Mouse (Mus musculus) erythroblast, embryonic 14.5 days (primary cell): ENCODE measurements around the gene Cdca8. TPM values are rescaled to one million over a fixed set of nuclear protein-coding genes. Genes with fewer than 3 reads are reported as not detected.

Experiments
- H3K27me3 ChIP-seq: 2 replicates; pipeline ENCODE4 v1.6.1; 2012; ENCODE audit warnings: inconsistent platforms; ENCODE audit not compliant: control insufficient read depth
- H3K36me3 ChIP-seq: 2 replicates; pipeline ENCODE4 v1.6.1; 2012; ENCODE audit warnings: mild to moderate bottlenecking, inconsistent platforms; ENCODE audit not compliant: control insufficient read depth
- H3K4me1 ChIP-seq: 2 replicates; pipeline ENCODE4 v1.6.1; 2012; ENCODE audit warnings: inconsistent platforms; ENCODE audit not compliant: control insufficient read depth
- H3K4me3 ChIP-seq: replicated peaks from 2 replicates; pipeline ENCODE3; 2012; ENCODE audit warnings: moderate library complexity, mild to moderate bottlenecking, inconsistent platforms
- H3K9me3 ChIP-seq: 2 replicates; pipeline ENCODE4 v1.6.1; 2012; ENCODE audit warnings: low read length, inconsistent platforms, mixed read lengths; ENCODE audit not compliant: control insufficient read depth
- GATA1 ChIP-seq: IDR thresholded peaks from 2 replicates; pipeline ENCODE4 v1.6.1; 2012; ENCODE audit warnings: low read length, inconsistent platforms, mixed read lengths
- TAL1 ChIP-seq: IDR thresholded peaks from 3 replicates; pipeline ENCODE4 v1.6.1; 2012; ENCODE audit warnings: low read length, inconsistent platforms, mixed read lengths
- polyA plus RNA-seq: library from polyadenylated mRNA; stranded (reverse); fragments of >175 nt; gene quantifications from 2 replicates; pipeline ENCODE4 v1.2.3, GENCODE M21; 2012

The Cdca8 gene
- polyA plus RNA-seq, 1 experiment = 34.6 TPM

- TF ChIP-seq TAL1 = no peak
- no peak for TF ChIP-seq GATA1
- H3K27me3 ChIP-seq = peaks cover 4% of the 10 kb centered on the region; the same call in 1 of the 2 replicates
- H3K36me3 ChIP-seq = no peaks in the 10 kb centered on the region
- H3K4me1 ChIP-seq = no peaks in the 10 kb centered on the region
- H3K4me3 ChIP-seq = no peak overlapping the region
- no peaks in the 10 kb centered on the region for H3K9me3 ChIP-seq
Observed at GRCm38 (mm10) chr4:124973296-124973695, 34.2 kb upstream of the Cdca8 start.

- peaks cover 4% of the 10 kb centered on the region; the same call in 1 of the 2 replicates for H3K27me3 ChIP-seq
- H3K4me3 ChIP-seq = no peak overlapping the region
- TF ChIP-seq GATA1 = no peak
- TF ChIP-seq TAL1 = no peak
- no peaks in the 10 kb centered on the region for H3K4me1 ChIP-seq
- H3K9me3 ChIP-seq = no peaks in the 10 kb centered on the region
- no peaks in the 10 kb centered on the region for H3K36me3 ChIP-seq
Observed at GRCm38 (mm10) chr4:124972316-124972715, 33.2 kb upstream of the Cdca8 start.

GRCm38 (mm10) chr4:124971094-124971493, 32.0 kb upstream of the Cdca8 start:
- no peaks in the 10 kb centered on the region for H3K36me3 ChIP-seq
- H3K27me3 ChIP-seq = peaks cover 4% of the 10 kb centered on the region; the same call in 1 of the 2 replicates
- H3K4me1 ChIP-seq = no peaks in the 10 kb centered on the region
- TF ChIP-seq GATA1 (no peak), TAL1 (no peak)
- H3K9me3 ChIP-seq = no peaks in the 10 kb centered on the region
- no peak overlapping the region for H3K4me3 ChIP-seq

- TF ChIP-seq TAL1 (no peak), GATA1 (no peak)
- no peaks in the 10 kb centered on the region for H3K9me3 ChIP-seq
- peaks cover 4% of the 10 kb centered on the region; the same call in 1 of the 2 replicates for H3K27me3 ChIP-seq
- no peaks in the 10 kb centered on the region for H3K4me1 ChIP-seq
- H3K4me3 ChIP-seq = no peak overlapping the region
- H3K36me3 ChIP-seq = no peaks in the 10 kb centered on the region
Observed at GRCm38 (mm10) chr4:124970677-124971076, 31.6 kb upstream of the Cdca8 start.

GRCm38 (mm10) chr4:124970194-124970593, 31.1 kb upstream of the Cdca8 start:
- H3K27me3 ChIP-seq = peaks cover 4% of the 10 kb centered on the region; the same call in 1 of the 2 replicates
- TF ChIP-seq GATA1 (no peak), TAL1 (no peak)
- no peaks in the 10 kb centered on the region for H3K9me3 ChIP-seq

GRCm38 (mm10) chr4:124969219-124969848, 30.2 kb upstream of the Cdca8 start:
- TF ChIP-seq TAL1 = no peak
- no peak for TF ChIP-seq GATA1
- Histone ChIP-seq H3K9me3 (no peaks in the 10 kb centered on the region), H3K4me3 (no peak overlapping the region), H3K36me3 (no peaks in the 10 kb centered on the region), H3K27me3 (peaks cover 4% of the 10 kb centered on the region; the same call in 1 of the 2 replicates), H3K4me1 (no peaks in the 10 kb centered on the region)

More at GRCm38 (mm10) chr4:124970194-124970593, 31.1 kb upstream of the Cdca8 start:
- H3K4me3 ChIP-seq = no peak overlapping the region
- H3K36me3 ChIP-seq = no peaks in the 10 kb centered on the region
- H3K4me1 ChIP-seq = no peaks in the 10 kb centered on the region

- H3K27me3 ChIP-seq = peaks cover 4% of the 10 kb centered on the region; the same call in 1 of the 2 replicates
- no peaks in the 10 kb centered on the region for H3K9me3 ChIP-seq
- H3K36me3 ChIP-seq = no peaks in the 10 kb centered on the region
- no peak overlapping the region for H3K4me3 ChIP-seq
- TF ChIP-seq TAL1 (no peak), GATA1 (no peak)
- H3K4me1 ChIP-seq = no peaks in the 10 kb centered on the region
Observed at GRCm38 (mm10) chr4:124968711-124969110, 29.6 kb upstream of the Cdca8 start.

GRCm38 (mm10) chr4:124964912-124965599, 25.9 kb upstream of the Cdca8 start:
- TF ChIP-seq TAL1 (no peak), GATA1 (no peak)
- Histone ChIP-seq H3K4me1 (no peaks in the 10 kb centered on the region), H3K4me3 (no peak overlapping the region), H3K9me3 (no peaks in the 10 kb centered on the region), H3K27me3 (peaks cover 4% of the 10 kb centered on the region; the same call in 1 of the 2 replicates), H3K36me3 (no peaks in the 10 kb centered on the region)

GRCm38 (mm10) chr4:124962576-124962975, 23.5 kb upstream of the Cdca8 start:
- Histone ChIP-seq H3K27me3 (no peaks in the 10 kb centered on the region), H3K4me1 (no peaks in the 10 kb centered on the region), H3K4me3 (no peak overlapping the region), H3K9me3 (no peaks in the 10 kb centered on the region), H3K36me3 (no peaks in the 10 kb centered on the region)
- TF ChIP-seq GATA1 (no peak), TAL1 (no peak)
